Mouse (Mus musculus) 3134 (cell line): ENCODE results near the gene Gas8.
"Not testable (repeated sequence)": the region's sequence is repeated elsewhere in the genome, so short reads cannot be mapped to it uniquely, and the experiment has no call there.

Experiments used
- DNase-seq: peaks from one replicate; pipeline ENCODE4 v3.0.0-alpha.2; 2011; ENCODE audit warnings: low spot score; ENCODE audit not compliant: insufficient read length; ENCODE audit errors: extremely low read depth

Gene Gas8

GRCm38 (mm10) chr8:123514781-123515539, 3.7 kb upstream of the Gas8 start, which contains the start of gene Dbndd1:
TSS of gene Dbndd1 (minus strand) at chr8:123515463.
- DNase-seq, result no peak

GRCm38 (mm10) chr8:123515540-123515897, 3.1 kb upstream of the Gas8 start:
- no peak for DNase-seq

GRCm38 (mm10) chr8:123516596-123516995, 2.0 kb upstream of the Gas8 start:
- DNase-seq, result peak; percentile 70

GRCm38 (mm10) chr8:123518172-123518571, 462 bp upstream of the Gas8 start:
- no peak for DNase-seq

- not testable (repeated sequence) for DNase-seq
These were observed 1.4 kb downstream of the Gas8 start for GRCm38 (mm10) chr8:123520048-123520447.

- DNase-seq, result no peak
These were observed 9.3 kb downstream of the Gas8 start for GRCm38 (mm10) chr8:123527720-123528489.

GRCm38 (mm10) chr8:123536242-123536989, 17.8 kb downstream of the Gas8 start:
- DNase-seq, result no peak

- DNase-seq, result no peak
These were observed 18.4 kb downstream of the Gas8 start for GRCm38 (mm10) chr8:123536990-123537380.

- not testable (repeated sequence) for DNase-seq
These were observed 19.0 kb downstream of the Gas8 start for GRCm38 (mm10) chr8:123537641-123538040.

GRCm38 (mm10) chr8:123564221-123564620, 45.6 kb downstream of the Gas8 start:
- not testable (repeated sequence) for DNase-seq

GRCm38 (mm10) chr8:123575386-123575785, 56.8 kb downstream of the Gas8 start:
- DNase-seq, result not testable (repeated sequence)
